Mouse (Mus musculus) stomach, postnatal 0 days (tissue): ENCODE data around the gene Zranb1.

Source experiments
- CTCF ChIP-seq: IDR thresholded peaks from 2 replicates; pipeline ENCODE4 v1.5.1; 2016; ENCODE audit warnings: antibody characterized with exemption, low read depth, mild to moderate bottlenecking, moderate library complexity
- EP300 ChIP-seq: optimal IDR thresholded peaks from 2 replicates; pipeline ENCODE3; 2016; ENCODE audit warnings: antibody characterized with exemption

GRCm38 (mm10) chr7:133032589-133033203, 101.8 kb downstream of the Zranb1 start:
- TF ChIP-seq CTCF, result peak; percentile 97
- TF ChIP-seq EP300, result no peak
